Mouse (Mus musculus) kidney, postnatal 25 days (tissue): ENCODE results near the gene Dyrk1b.
"Not testable (repeated sequence)": the region's sequence is repeated elsewhere in the genome, so short reads cannot be mapped to it uniquely, and the experiment has no call there.

Experiments
- DNase-seq, 2 experiments: peaks; one replicate each; pipeline ENCODE4 v3.0.0; 2021; ENCODE audit warnings: mixed read lengths in 2 of 2

Dyrk1b gene

DNA sequence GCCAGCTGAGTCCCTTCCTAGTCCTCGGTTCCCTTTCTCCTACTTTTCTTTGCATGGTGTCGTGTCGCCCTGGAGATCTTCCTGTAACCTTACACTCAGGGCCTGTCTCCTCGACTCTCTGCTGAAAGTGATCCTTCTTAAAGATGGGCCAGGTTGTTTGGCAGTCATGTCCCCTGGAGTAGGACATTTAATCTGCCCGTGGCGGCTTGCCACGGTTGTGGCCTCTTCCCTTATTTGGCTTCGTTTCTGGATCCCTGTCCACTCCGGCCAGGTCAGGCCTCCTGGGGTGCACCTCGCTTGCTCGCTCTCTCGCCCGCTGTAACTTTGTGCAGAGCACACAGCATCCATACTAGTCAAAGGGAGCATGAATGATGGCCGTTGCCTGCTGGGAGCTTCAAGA, 17.3 kb downstream of the Dyrk1b start:
- DNase-seq: no peak

DNA sequence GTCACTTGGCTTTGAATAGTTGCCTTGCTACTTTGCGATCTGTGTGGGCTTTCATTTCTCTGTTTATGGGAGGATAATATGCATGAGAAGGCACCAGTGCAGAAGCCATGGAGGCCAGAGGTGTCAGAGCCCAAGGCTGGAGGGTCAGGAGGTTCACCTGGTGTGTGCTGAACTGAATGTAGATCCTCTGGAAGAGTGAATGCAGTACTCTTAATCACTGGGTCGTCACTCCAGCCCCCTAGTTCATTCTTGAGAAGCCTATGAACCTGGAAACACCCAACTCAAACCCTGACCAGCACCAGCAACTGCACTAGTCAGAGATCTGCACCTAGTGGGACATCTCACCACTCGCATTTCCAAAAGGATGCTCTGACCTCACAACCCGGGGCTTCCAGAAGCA, 19.8 kb downstream of the Dyrk1b start:
- no peak for DNase-seq

DNA sequence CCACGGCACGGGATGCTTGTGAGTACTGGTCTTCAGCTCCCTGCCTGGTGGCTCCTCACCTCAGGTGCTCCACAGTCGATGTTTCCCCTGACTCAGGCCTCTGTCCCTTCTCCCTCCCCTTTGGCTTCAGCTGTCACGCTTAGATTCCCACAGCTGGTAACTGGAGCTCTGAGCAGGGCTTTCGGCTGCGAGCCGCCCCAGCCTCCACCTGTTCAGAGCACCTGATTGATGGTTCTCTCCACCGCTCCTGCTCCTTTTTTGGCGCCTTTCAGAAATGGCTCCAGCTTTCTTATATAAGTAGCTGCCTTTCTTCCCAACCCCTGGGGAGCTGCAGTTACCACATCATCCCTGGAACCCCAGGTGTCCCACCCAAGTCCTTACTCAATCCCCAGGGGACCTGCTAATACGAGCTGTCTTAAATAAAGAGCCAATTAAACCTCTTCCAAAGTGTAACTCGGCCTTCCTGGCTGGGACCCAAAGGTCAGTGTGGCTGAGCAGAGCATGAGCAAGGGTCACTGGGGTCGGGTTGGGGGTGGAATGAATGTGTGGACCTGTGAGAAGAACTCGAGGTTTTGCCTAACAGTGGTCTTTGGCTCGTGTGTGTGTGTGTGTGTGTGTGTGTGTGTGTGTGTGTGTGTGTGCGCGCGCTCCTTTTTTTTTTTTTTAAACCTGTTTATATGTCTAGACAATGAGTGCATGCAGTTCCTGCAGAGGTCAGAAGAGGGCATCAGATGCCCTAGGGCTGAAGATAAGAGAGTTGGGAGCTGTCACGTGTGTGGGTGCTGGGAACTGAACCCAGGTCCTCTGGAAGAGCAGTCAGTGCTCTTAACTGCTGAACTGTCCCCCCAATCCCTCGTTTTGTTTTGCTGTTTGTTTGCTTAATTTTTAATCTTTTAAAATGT, 24.2 kb downstream of the Dyrk1b start:
- DNase-seq: peak; percentile 78 to 89

DNA sequence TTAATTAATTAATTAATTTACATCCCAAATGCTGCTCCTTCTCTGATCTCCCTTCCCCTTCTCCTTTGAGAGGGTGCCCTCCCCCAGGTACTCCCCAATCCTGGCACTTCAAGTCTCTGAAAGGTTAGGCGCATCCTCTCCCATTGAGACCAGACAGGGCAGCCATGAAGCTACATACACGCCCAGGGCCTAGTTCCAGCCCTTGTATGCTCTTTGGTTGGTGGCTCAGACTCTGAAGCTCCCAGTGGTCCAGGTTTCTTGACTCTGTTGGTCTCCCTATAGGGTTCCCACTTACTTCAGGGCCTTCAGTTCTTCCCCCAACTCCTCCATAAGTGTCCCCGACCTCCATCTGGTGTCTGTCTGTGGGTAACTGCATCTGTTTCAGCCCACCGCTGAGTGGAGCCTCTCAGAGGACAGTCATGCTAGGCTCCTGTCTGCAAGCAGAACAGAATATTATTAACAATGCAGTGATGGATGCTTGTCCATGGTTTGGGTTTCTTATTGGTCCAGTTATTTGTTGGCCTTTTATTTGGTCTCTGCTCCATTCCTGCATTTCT, 26.9 kb downstream of the Dyrk1b start:
- peak; percentile 38 to 50 for DNase-seq

GRCm38 (mm10) chr7:28208396-28208987, 29.2 kb downstream of the Dyrk1b start:
- DNase-seq: peak in 1 of 2 experiments; percentile 6

DNA sequence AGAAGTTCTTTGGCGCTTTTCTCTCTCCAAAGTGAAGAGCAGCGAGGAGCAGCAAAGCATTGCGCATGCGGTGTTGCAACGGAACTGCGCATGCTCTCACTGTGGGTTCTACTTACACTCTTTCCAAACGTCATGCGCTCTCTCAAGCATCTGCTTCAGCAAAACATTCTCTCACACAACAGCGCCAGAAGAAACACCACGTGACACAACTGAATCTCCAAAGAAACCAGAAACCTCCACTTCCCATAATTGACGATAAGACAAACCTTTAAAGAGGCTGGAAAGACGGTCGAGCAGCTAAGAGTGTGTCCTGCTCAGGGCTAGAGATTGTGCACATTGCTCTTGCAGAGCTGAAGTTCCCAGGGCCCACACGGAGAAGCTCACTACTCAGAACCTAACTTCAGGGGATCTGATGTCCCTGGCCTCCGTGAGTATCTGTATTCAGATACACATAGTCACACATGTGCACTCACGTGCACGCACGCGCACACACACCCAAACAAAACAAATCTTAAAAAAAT, 29.8 kb downstream of the Dyrk1b start:
- DNase-seq: peak; percentile 77 to 81

- peak in 1 of 2 experiments; percentile 37 for DNase-seq
These were observed 31.5 kb downstream of the Dyrk1b start for GRCm38 (mm10) chr7:28210731-28211130.

- DNase-seq: peak; percentile 80 to 81
These were observed 34.9 kb downstream of the Dyrk1b start for GRCm38 (mm10) chr7:28214142-28214541.

- DNase-seq: not testable (repeated sequence)
These were observed 36.7 kb downstream of the Dyrk1b start for GRCm38 (mm10) chr7:28215950-28216349.

- DNase-seq: peak in 1 of 2 experiments; percentile 2
These were observed 38.5 kb downstream of the Dyrk1b start for GRCm38 (mm10) chr7:28217811-28218210.

GRCm38 (mm10) chr7:28218951-28219740, 39.9 kb downstream of the Dyrk1b start:
- DNase-seq: peak; percentile 87

- DNase-seq: not testable (repeated sequence)
These were observed 47.6 kb downstream of the Dyrk1b start for GRCm38 (mm10) chr7:28226836-28227235.

DNA sequence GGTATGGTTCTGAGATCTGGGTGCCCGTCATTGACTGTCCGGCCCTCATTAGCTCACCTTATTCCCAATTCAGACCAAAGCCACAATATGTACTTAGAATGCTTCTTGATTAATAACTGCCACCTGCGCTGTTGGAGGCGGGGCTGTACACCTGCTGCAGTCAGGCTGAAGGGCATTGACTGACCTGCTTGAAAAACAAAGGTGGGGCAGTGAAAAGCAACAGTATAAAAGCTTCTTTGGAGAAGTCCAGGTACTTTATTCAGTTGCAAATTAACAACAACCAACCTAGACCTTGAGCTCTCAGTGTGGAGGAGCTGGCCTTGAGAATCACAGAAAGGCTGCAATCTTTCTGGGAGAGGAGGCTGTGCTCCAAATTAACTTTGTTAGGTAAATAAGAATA, 48.2 kb downstream of the Dyrk1b start:
- DNase-seq: not testable (repeated sequence)
